Mouse (Mus musculus) skeletal muscle tissue, postnatal 0 days (tissue): Measurements from ENCODE around the gene Cyp1b1. TPM values are rescaled to one million over a fixed set of nuclear protein-coding genes. Genes with fewer than 3 reads are reported as not detected.

Source experiments
- polyA plus RNA-seq: library from polyadenylated mRNA; unstranded; fragments of >200 nt; fragmentation: Nextera tagmentation; extraction: Ambion mirVana; gene quantifications from 2 replicates; pipeline ENCODE4 v1.2.1, GENCODE M21; 2015

Gene Cyp1b1
- 0.24 and 0.40 TPM in 2 replicates for polyA plus RNA-seq

DNA sequence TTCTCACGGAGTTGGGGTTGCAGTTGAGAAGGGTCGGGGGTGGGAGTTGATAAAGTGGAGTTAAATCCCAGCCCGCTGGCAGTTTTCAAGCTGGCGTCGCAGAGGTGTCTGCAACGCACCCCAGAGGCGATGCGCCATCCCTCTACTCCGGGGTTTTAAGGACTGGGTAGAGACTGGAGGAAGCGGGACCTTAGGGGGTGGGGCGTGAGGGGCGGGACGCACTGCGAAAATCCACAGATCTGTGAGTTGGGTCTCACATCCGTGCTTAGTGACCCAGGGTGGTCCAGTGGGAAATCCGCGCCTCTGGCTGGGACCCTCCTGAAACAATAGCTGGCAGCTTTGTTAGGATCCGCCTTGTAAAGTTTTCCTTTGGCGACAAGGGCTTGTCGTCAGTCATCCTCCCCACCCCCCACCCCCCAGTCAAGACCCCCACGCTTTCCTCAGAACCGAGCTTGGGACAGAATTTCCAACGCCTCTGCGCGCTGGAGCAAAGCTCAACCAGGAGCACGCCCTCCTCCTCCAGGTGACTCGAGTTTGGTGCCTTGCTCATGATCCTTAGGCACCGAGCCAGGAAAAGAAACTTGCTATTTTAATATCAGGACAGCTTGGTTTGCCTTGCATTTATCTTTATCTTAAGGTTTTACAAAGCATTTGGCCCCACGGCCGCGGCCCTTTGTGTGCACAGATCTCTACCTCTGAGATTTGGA, at the start of gene Cyp1b1:
TSS of gene Cyp1b1 (minus strand) at position 131 of the 707 bp plus-strand sequence.

Other genes with a start within 250 kb of the Cyp1b1 start
- gene Rmdn2, start 103.2 kb downstream of the Cyp1b1 start, polyA plus RNA-seq, result 5.6 and 6.9 TPM in 2 replicates
- gene Atl2, start 181.1 kb upstream of the Cyp1b1 start, polyA plus RNA-seq, result 27.3 and 29.9 TPM in 2 replicates